Mouse (Mus musculus): Measurements from ENCODE around the gene Tsc2. TPM values are rescaled to one million over a fixed set of nuclear protein-coding genes. Genes with fewer than 3 reads are reported as not detected.

Gene Tsc2
- polyA plus RNA-seq, 1 experiment from 2014 or later: 68.8 TPM

- WGBS: 93% methylated on average over 5 of the region's 5 CpGs
- Histone ChIP-seq H3K27ac (replicated peaks) (no peak overlapping the region), H3K4me3 (replicated peaks) (no peak overlapping the region), H3K4me2 (no peak overlapping the region), H3K27me3 (replicated peaks) (no peaks in the 10 kb centered on the region), H3K4me1 (peaks cover 25% of the 10 kb centered on the region), H3K9ac (replicated peaks) (no peak overlapping the region), H3K36me3 (peaks cover 22% of the 10 kb centered on the region), H3K9me3 (replicated peaks) (no peaks in the 10 kb centered on the region)
- ATAC-seq (ENCODE audit: low FRiP score): no peak
Measured at GRCm38 (mm10) chr17:24563638-24564037, 68.8 kb downstream of the Tsc2 start.

GRCm38 (mm10) chr17:24561592-24561991 is 70.8 kb downstream of the Tsc2 start:
- Histone ChIP-seq H3K9me3 (replicated peaks) (no peaks in the 10 kb centered on the region), H3K4me2 (no peak overlapping the region), H3K4me1 (peaks cover 42% of the 10 kb centered on the region), H3K9ac (replicated peaks) (no peak overlapping the region), H3K36me3 (0 out of 2 replicates have a peak, but pooled peaks cover 9% of the 10 kb centered on the region), H3K4me3 (replicated peaks) (no peak overlapping the region), H3K27me3 (replicated peaks) (no peaks in the 10 kb centered on the region), H3K27ac (replicated peaks) (no peak overlapping the region)
- 84% methylated on average over 2 of the region's 2 CpGs for WGBS
- ATAC-seq (ENCODE audit: low FRiP score): no peak

GRCm38 (mm10) chr17:24560301-24561028 is 72.0 kb downstream of the Tsc2 start:
- WGBS: 89% methylated on average over 5 of the region's 5 CpGs
- H3K9me3 ChIP-seq (replicated peaks): no peaks in the 10 kb centered on the region
- no peak overlapping the region for H3K4me2 ChIP-seq
- no peak for ATAC-seq (ENCODE audit: low FRiP score)
- peak overlapping the region; percentile 51; the same call in 1 of the 2 replicates for H3K27ac ChIP-seq (replicated peaks)
- no peak overlapping the region for H3K4me3 ChIP-seq (replicated peaks)
- no peaks in the 10 kb centered on the region for H3K27me3 ChIP-seq (replicated peaks)
- peaks cover 39% of the 10 kb centered on the region for H3K4me1 ChIP-seq
- 0 out of 2 replicates have a peak, but pooled peaks cover 9% of the 10 kb centered on the region for H3K36me3 ChIP-seq
- H3K9ac ChIP-seq (replicated peaks): no peak overlapping the region

GRCm38 (mm10) chr17:24559146-24559545 is 73.3 kb downstream of the Tsc2 start:
- no peaks in the 10 kb centered on the region for H3K36me3 ChIP-seq
- WGBS: 30% methylated on average over 3 of the region's 3 CpGs
- no peaks in the 10 kb centered on the region for H3K9me3 ChIP-seq (replicated peaks)
- H3K9ac ChIP-seq (replicated peaks): no peak overlapping the region
- no peak overlapping the region for H3K4me3 ChIP-seq (replicated peaks)
- peaks cover 47% of the 10 kb centered on the region for H3K4me1 ChIP-seq
- peak overlapping the region; percentile 32 for H3K4me2 ChIP-seq
- no peaks in the 10 kb centered on the region for H3K27me3 ChIP-seq (replicated peaks)
- H3K27ac ChIP-seq (replicated peaks): peak overlapping the region; percentile 84
- no peak for ATAC-seq (ENCODE audit: low FRiP score)

GRCm38 (mm10) chr17:24558600-24559099 is 73.8 kb downstream of the Tsc2 start:
- Histone ChIP-seq H3K4me2 (peak overlapping the region; percentile 32), H3K27ac (replicated peaks) (peak overlapping the region; percentile 84), H3K36me3 (no peaks in the 10 kb centered on the region), H3K4me3 (replicated peaks) (no peak overlapping the region), H3K9me3 (replicated peaks) (no peaks in the 10 kb centered on the region), H3K9ac (replicated peaks) (no peak overlapping the region), H3K27me3 (replicated peaks) (no peaks in the 10 kb centered on the region), H3K4me1 (peaks cover 46% of the 10 kb centered on the region)
- WGBS: 7% methylated on average over 4 of the region's 4 CpGs
- ATAC-seq (ENCODE audit: low FRiP score): peak; percentile 70; the same call in 1 of the 2 replicates

- no peak overlapping the region for H3K4me2 ChIP-seq
- H3K27ac ChIP-seq (replicated peaks): no peak overlapping the region
- no peak for ATAC-seq (ENCODE audit: low FRiP score)
- H3K36me3 ChIP-seq: no peaks in the 10 kb centered on the region
- no peak overlapping the region for H3K4me3 ChIP-seq (replicated peaks)
- no peak overlapping the region for H3K9ac ChIP-seq (replicated peaks)
- WGBS: 85% methylated on average over 7 of the region's 7 CpGs
- no peaks in the 10 kb centered on the region for H3K9me3 ChIP-seq (replicated peaks)
- H3K27me3 ChIP-seq (replicated peaks): no peaks in the 10 kb centered on the region
- H3K4me1 ChIP-seq: peaks cover 57% of the 10 kb centered on the region
Measured at GRCm38 (mm10) chr17:24557091-24557490, 75.3 kb downstream of the Tsc2 start.

GRCm38 (mm10) chr17:24551050-24551444 is 81.4 kb downstream of the Tsc2 start:
- peak overlapping the region; percentile 92 for H3K4me3 ChIP-seq (replicated peaks)
- peak overlapping the region; percentile 93 for H3K9ac ChIP-seq (replicated peaks)
- no peaks in the 10 kb centered on the region for H3K36me3 ChIP-seq
- ATAC-seq (ENCODE audit: low FRiP score): no peak
- H3K4me1 ChIP-seq: peaks cover 47% of the 10 kb centered on the region
- H3K27me3 ChIP-seq (replicated peaks): no peaks in the 10 kb centered on the region; the same call in 1 of the 2 replicates
- H3K9me3 ChIP-seq (replicated peaks): no peaks in the 10 kb centered on the region
- H3K27ac ChIP-seq (replicated peaks): peak overlapping the region; percentile 95
- WGBS: 44% methylated on average over 3 of the region's 3 CpGs
- peak overlapping the region; percentile 86 for H3K4me2 ChIP-seq

- H3K4me3 ChIP-seq (replicated peaks): peak overlapping the region; percentile 92
- no peaks in the 10 kb centered on the region for H3K36me3 ChIP-seq
- peak overlapping the region; percentile 86 for H3K4me2 ChIP-seq
- peak overlapping the region; percentile 93 for H3K9ac ChIP-seq (replicated peaks)
- under 1% methylated on average over 44 of the region's 44 CpGs for WGBS
- H3K27ac ChIP-seq (replicated peaks): peak overlapping the region; percentile 95
- H3K4me1 ChIP-seq: peaks cover 47% of the 10 kb centered on the region
- peak; percentile 79 for ATAC-seq (ENCODE audit: low FRiP score)
- no peaks in the 10 kb centered on the region for H3K9me3 ChIP-seq (replicated peaks)
- no peaks in the 10 kb centered on the region; the same call in 1 of the 2 replicates for H3K27me3 ChIP-seq (replicated peaks)
Measured at GRCm38 (mm10) chr17:24550416-24551049, 81.9 kb downstream of the Tsc2 start.

DNA sequence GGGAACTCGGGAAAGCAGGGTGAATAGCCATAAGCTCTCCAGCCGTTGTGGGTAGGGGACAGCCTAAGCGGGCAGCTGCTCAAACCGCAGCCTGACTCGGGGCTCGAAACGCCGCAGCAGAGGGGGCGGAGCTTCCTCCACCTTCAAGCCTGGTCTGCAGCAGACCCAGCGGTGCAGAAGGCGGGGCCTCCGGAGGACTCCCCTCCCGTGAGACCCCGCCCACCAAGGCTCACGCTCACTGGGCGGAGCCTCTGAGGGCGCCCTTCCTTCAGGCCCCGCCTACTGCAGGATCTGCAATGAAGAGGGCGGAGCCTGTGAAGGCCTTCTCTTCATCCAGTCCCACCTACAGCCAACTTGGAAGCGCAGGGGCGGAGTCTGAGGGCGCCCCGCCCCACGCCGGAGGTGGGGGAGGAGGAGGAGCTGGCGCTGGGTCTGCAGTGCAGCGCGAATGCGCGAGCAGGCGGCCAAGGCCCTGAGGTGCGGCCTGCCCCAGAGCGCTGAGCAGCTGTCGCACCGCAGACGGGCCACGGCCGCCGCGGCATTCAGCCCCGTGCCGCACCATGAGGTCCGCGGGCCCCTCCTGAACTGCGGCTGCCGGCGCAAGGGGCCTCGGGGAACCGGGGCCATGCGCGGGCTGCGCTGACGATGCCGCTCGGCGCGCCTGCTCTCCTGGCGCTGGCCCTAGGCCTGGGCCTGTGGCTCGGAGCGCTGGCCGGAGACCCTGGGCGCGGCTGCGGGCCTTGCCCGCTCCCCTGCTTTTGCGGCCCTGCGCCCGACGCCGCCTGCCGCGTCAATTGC is 82.6 kb downstream of the Tsc2 start, which contains the start of gene Pkd1:
Pkd1 (plus strand) TSS at position 217 of the 798 bp plus-strand sequence.
- Histone ChIP-seq H3K9ac (replicated peaks) (peak within 1 kb of the TSS; percentile 93), H3K4me1 (peaks cover 47% of the 10 kb centered on the region), H3K4me3 (replicated peaks) (peak within 1 kb of the TSS; percentile 92), H3K27me3 (replicated peaks) (no peaks in the 10 kb centered on the region; the same call in 1 of the 2 replicates), H3K36me3 (no peaks in the 10 kb centered on the region), H3K27ac (replicated peaks) (peak within 1 kb of the TSS; percentile 95), H3K9me3 (replicated peaks) (no peaks in the 10 kb centered on the region), H3K4me2 (peak within 1 kb of the TSS; percentile 86)
- ATAC-seq (ENCODE audit: low FRiP score): peak; percentile 97
- under 1% methylated on average over 67 of the region's 72 CpGs for WGBS

DNA sequence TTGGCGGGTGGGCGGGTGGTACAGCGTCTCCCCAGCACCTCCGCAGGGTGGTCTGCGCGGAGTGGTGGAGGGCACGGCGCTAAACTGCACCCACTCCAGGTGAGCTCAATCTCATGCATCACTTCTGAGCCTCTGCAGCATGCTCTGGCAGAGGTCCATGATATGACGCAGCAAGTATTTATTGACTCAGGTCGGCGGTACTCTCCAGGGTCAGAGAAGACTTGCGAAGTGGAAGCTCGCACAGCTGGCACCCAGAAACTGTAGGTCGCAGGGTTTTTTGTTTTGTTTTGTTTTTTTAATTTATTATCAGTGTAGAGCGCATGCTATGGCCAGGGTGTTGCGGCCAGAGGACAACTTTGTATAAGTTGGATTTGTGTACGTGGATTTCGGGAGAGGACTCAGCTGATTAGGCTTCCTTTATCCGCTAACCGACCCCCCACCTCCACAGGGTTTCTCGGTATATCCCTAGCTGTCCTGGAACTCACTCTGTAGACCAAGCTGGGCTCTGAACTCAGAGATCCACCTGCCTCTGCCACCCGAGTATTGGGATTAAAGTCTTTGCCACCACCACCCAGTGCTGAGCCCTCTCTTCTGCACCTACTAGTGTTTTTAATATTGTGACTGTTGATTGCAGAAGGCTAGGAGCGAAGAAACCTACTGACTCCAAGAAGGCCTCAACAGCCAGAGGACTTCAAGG is 83.4 kb downstream of the Tsc2 start:
- peak overlapping the region; percentile 86 for H3K4me2 ChIP-seq

More for the DNA sequence above, 83.4 kb downstream of the Tsc2 start:
- WGBS: 5% methylated on average over 23 of the region's 23 CpGs
- Histone ChIP-seq H3K27me3 (replicated peaks) (no peaks in the 10 kb centered on the region; the same call in 1 of the 2 replicates), H3K36me3 (no peaks in the 10 kb centered on the region), H3K9ac (replicated peaks) (peak overlapping the region; percentile 45), H3K9me3 (replicated peaks) (no peaks in the 10 kb centered on the region), H3K4me3 (replicated peaks) (peak overlapping the region; percentile 92), H3K4me1 (peaks cover 43% of the 10 kb centered on the region), H3K27ac (replicated peaks) (peak overlapping the region; percentile 78)
- peak; percentile 13 for ATAC-seq (ENCODE audit: low FRiP score)
